Mouse (Mus musculus) heart, postnatal 10 days (tissue): Measurements from ENCODE around the gene Foxg1. TPM values are rescaled to one million over a fixed set of nuclear protein-coding genes. Genes with fewer than 3 reads are reported as not detected.

Experiments used
- DNase-seq, 2 experiments: peaks; one replicate each; pipeline ENCODE4 v3.0.0; 2021
- intact Hi-C: fragments of 180-260 bp; cut with DNase I; formaldehyde crosslinking; loops from one replicate; pipeline ENCODE4 v1.15.1; 2025
- total RNA-seq, 2 experiments: library from RNA; stranded (reverse); gene quantifications; 2 replicates each; pipeline ENCODE4 v1.2.3; 2021

Foxg1 gene
- total RNA-seq, 2 experiments from 2014 or later = 0.12 TPM; not detected in 1

- DNase-seq = no peak
- intact Hi-C loops = no loop called here
Observed at GRCm38 (mm10) chr12:49400853-49401118, 18.3 kb downstream of the Foxg1 start.

GRCm38 (mm10) chr12:49401119-49401795 is 18.8 kb downstream of the Foxg1 start:
- intact Hi-C loops = no loop called here
- no peak for DNase-seq

GRCm38 (mm10) chr12:49401796-49402130 is 19.3 kb downstream of the Foxg1 start:
- no peak for DNase-seq
- intact Hi-C loops = no loop called here

- intact Hi-C loops = no loop called here
- no peak for DNase-seq
Observed at GRCm38 (mm10) chr12:49409833-49410232, 27.4 kb downstream of the Foxg1 start.

- intact Hi-C loops = no loop called here
Observed at GRCm38 (mm10) chr12:49417963-49418362, 35.5 kb downstream of the Foxg1 start.

More at GRCm38 (mm10) chr12:49417963-49418362, 35.5 kb downstream of the Foxg1 start:
- no peak for DNase-seq

Other genes with a start within 250 kb of the Foxg1 start
- gene Gm43517, start 2.5 kb downstream of the Foxg1 start, total RNA-seq = not detected